Mouse (Mus musculus): ENCODE data around the gene Pgm2. TPM values are rescaled to one million over a fixed set of nuclear protein-coding genes. Genes with fewer than 3 reads are reported as not detected.

The Pgm2 gene
- polyA plus RNA-seq (2015; fragmentation: Illumina TruSeq; extraction: RNeasy Lipid Tissue Mini Kit (QIAGEN cat#74804); ENCODE audit: insufficient read depth, low replicate concordance): 20.5 TPM

DNA sequence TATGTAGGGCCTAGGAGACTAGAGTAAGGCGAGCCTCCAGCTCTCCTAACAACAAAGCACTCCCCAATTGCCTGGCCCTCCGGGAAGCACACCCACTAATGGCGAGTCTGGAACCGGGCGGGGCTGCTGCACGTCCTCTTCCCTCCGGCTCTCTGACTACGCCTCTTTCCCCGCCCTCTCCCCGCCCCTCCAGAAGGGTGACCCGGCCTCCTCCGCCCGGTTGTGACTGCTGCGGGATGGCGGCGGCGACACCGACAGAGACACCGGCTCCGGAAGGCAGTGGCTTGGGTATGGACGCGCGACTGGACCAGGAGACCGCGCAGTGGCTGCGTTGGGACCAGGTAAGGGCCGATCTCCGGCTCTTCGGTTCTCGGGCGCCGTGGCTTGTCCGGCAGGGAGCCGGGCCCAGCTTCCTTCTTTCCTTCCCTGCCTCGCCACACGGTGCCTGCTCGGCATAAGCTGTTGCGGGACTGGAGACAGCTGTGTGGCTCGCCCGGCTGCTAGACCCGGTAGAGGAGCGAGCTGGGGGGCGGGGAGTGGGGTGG, at the start of gene Pgm2:
Gene Pgm2, plus strand, starts transcription at position 203 of the 545 bp plus-strand sequence.

DNA sequence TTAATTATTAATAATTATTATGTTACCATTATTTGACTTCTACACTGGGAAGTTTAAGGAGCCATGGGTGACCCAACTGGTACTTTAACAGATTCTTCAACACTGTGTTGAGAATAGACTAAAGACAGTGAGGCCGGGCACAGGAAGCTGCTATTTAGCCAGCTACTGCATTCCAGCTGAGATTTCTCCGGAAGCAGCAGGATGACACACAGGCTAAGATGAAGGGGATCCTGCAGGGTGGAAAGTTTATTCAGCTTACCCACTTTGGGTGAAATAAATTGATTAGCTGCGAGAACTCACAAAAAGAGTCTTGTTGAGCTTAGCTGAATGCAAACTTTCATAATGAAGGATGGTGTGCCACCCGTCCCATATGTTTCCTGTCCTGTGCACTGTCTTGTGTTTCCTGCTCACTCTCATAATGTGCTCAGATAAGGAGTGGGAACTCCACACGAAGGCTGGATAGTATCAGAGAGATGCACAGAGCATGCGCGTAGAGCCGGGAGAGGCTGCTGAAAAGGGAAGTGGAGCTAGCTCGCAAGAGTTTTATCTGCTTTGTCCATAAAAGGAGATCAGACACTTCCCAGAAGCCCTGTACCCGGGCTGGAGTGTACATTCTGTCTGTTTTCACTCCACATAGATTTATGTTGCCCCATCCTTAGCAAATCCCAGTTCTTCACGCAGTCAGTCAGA, 63.3 kb downstream of the Pgm2 start, which contains the start of gene Tbc1d1:
Gene Tbc1d1, plus strand, starts transcription at position 445 of the 690 bp plus-strand sequence.

Other genes with a start within 250 kb of the Pgm2 start
- gene Rell1, start 124.1 kb upstream of the Pgm2 start, polyA plus RNA-seq (2015; fragmentation: Illumina TruSeq; extraction: RNeasy Lipid Tissue Mini Kit (QIAGEN cat#74804); ENCODE audit: insufficient read depth, low replicate concordance): 22.0 TPM
- gene Tbc1d1, start 63.4 kb downstream of the Pgm2 start, polyA plus RNA-seq (2015; fragmentation: Illumina TruSeq; extraction: RNeasy Lipid Tissue Mini Kit (QIAGEN cat#74804); ENCODE audit: insufficient read depth, low replicate concordance): 45.4 TPM